ENCODE assay signal across 24 mouse cellular contexts in genomic region chr4:114161149-114161548, GRCm38 (mm10). TPM values are rescaled to one million over a fixed set of nuclear protein-coding genes. Genes with fewer than 3 reads are reported as not detected.
"Had no signal": no experiment of that assay in that cellular context is flagged by ENCODE, and none has a peak within 500 bp of the region (broad histone marks: within the 10 kb centered on the region; RNA-seq: fewer than 3 reads in every experiment).

No protein-coding gene starts in this region.

- H3K4me1 ChIP-seq: midbrain, embryonic 10.5 days; midbrain, embryonic 12.5 days; neural tube, embryonic 12.5 days had no signal

- H3K27ac ChIP-seq: midbrain, embryonic 10.5 days; midbrain, embryonic 12.5 days; neural tube, embryonic 12.5 days had no signal

- DNase-seq: lung, adult 18-20 months; lung, embryonic 14.5 days; lung, postnatal 10 days; lung, postnatal 4 days; midbrain, embryonic 14.5 days; retina, postnatal 1 day; right cerebral cortex, adult 18-20 months; right cerebral cortex, postnatal 25 days; right cerebral cortex, postnatal 4 days; spleen, adult 18-20 months; thymus, adult 18-20 months; thymus, postnatal 14 days; thymus, postnatal 36 days had no signal

- H3K9ac ChIP-seq: lung, embryonic 14.5 days; midbrain, embryonic 12.5 days; neural tube, embryonic 12.5 days had no signal

- H3K4me3 ChIP-seq: midbrain, embryonic 10.5 days; midbrain, embryonic 12.5 days; myocyte; neural tube, embryonic 12.5 days had no signal

- ATAC-seq: midbrain, embryonic 16.5 days had no signal

- H3K27me3 ChIP-seq: midbrain, embryonic 12.5 days; neural tube, embryonic 12.5 days had no signal

- H3K4me2 ChIP-seq: lung, embryonic 14.5 days; midbrain, embryonic 12.5 days; neural tube, embryonic 12.5 days had no signal

- H3K36me3 ChIP-seq: midbrain, embryonic 10.5 days; midbrain, embryonic 12.5 days; neural tube, embryonic 12.5 days had no signal

RNA-seq across cellular contexts. Expression of gene Skint11, which starts 2.0 kb away (rescaled TPM):
- polyA plus RNA-seq: liver, embryonic 16.5 days; lung, embryonic 14.5 days; lung, embryonic 16.5 days; midbrain, embryonic 10.5 days; midbrain, embryonic 12.5 days; midbrain, embryonic 14.5 days; midbrain, embryonic 16.5 days; myocyte; neural tube, embryonic 12.5 days; neural tube, embryonic 14.5 days; small intestine, adult 2 months; stomach, embryonic 14.5 days; stomach, embryonic 16.5 days had no signal
